Mouse (Mus musculus) forebrain, embryonic 10.5 days (tissue): ENCODE measurements around the gene Mfap3. TPM values are rescaled to one million over a fixed set of nuclear protein-coding genes. Genes with fewer than 3 reads are reported as not detected.

Experiments
- DNase-seq: peaks from one replicate; pipeline ENCODE4 v3.0.0-alpha.2; 2017; ENCODE audit warnings: low spot score; ENCODE audit errors: extremely low spot score
- H3K27ac ChIP-seq: fragments of 300-500 bp; sonication (generic); 2 replicates; pipeline ENCODE4 v1.5.1; 2016; ENCODE audit warnings: mild to moderate bottlenecking
- H3K27me3 ChIP-seq: fragments of 300-500 bp; sonication (generic); 2 replicates; pipeline ENCODE4 v1.6.1; 2016; ENCODE audit warnings: mild to moderate bottlenecking; ENCODE audit not compliant: poor library complexity, severe bottlenecking
- H3K36me3 ChIP-seq: fragments of 300-500 bp; sonication (generic); replicated peaks from 2 replicates; pipeline ENCODE4 v1.6.1; 2016; ENCODE audit warnings: mild to moderate bottlenecking, moderate library complexity
- H3K4me1 ChIP-seq: fragments of 300-500 bp; sonication (generic); 2 replicates; pipeline ENCODE4 v1.6.1; 2016
- H3K4me3 ChIP-seq: fragments of 300-500 bp; sonication (generic); 2 replicates; pipeline ENCODE4 v1.5.1; 2016; ENCODE audit warnings: mild to moderate bottlenecking, moderate library complexity
- H3K9me3 ChIP-seq: fragments of 300-500 bp; sonication (generic); 2 replicates; pipeline ENCODE4 v1.6.1; 2016; ENCODE audit warnings: mild to moderate bottlenecking, moderate library complexity
- WGBS: fragments of 180-500 bp; shearing (Covaris S2); methylation state at CpG from one replicate; pipeline ENCODE4 v1.1.7; 2016; 5-methylcytosine and 5-hydroxymethylcytosine counted together
- polyA plus RNA-seq: library from polyadenylated mRNA; unstranded; fragments of >200 nt; fragmentation: Nextera tagmentation; extraction: Ambion mirVana; gene quantifications from 2 replicates; pipeline ENCODE4 v1.2.1, GENCODE M21; 2016

Mfap3 gene
- polyA plus RNA-seq, 1 experiment from 2014 or later = 42.8 TPM

DNA sequence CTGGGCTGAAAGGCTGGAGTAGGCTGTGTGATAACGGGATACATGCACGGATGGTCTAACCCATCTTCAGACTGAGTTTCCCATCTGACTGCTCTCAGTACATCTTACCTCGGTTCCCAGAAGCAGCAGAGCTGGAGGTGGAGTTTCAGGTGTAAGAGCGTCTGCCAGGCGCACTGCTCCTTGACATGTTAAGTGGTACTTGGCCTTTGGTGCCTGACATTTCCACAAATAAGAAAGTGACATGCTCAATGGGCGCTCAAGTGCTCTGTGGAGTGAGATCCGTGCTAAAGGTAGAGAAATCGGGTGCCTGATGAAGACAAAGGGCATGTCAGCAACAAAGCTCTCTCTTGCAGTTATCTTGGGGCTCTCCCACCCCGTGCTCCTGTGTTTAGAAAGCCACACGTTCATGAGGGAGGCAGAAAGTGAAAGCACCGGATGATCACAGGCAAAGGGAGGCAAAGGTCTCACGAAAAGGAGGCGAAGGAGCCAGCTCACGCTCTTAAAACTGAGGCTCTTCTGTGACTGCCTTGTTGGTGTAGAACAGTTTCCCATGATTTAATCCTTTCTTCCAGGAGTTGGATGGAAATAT is 55.3 kb downstream of the Mfap3 start:
- WGBS = 55% methylated on average over 14 of the region's 14 CpGs
- H3K27me3 ChIP-seq = no peaks in the 10 kb centered on the region
- H3K4me3 ChIP-seq = no peak overlapping the region
- no peaks in the 10 kb centered on the region for H3K36me3 ChIP-seq
- peaks cover 31% of the 10 kb centered on the region for H3K4me1 ChIP-seq
- H3K9me3 ChIP-seq = peaks cover 13% of the 10 kb centered on the region; the same call in 1 of the 2 replicates
- DNase-seq = no peak
- peak overlapping the region; percentile 69 for H3K27ac ChIP-seq

DNA sequence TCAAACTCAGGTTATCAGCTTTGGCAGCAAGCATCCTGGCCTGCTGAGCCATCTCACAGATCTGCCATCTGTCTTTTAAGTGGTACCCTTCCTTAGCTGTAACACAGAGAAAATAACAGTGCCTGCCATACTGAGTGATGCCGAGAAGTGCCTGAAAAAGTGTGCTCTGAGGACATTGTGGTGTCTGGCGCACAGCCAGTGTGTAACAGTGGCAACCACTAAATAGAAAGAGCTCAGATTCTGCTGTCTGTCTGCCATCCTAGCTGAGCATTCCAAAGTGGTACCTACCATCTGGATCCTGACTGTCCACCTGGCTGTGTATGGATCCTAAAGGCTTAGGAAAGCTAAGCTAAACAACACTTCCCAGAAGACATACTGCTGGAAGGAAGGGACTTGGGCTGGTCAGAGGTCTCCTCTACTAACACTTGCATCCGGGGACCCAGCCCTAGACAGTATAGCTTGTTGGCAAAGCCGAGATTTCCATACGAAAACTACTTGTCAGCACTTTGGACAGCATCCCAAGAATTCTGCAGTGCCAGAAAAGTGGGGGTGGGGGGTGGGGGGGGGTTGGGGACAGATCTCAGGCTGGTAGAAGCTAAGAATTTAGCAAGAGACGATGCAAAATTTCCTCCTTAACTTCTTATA is 58.5 kb downstream of the Mfap3 start:
- H3K36me3 ChIP-seq = no peaks in the 10 kb centered on the region
- DNase-seq = no peak
- H3K27ac ChIP-seq = no peak overlapping the region
- no peaks in the 10 kb centered on the region for H3K27me3 ChIP-seq
- no peak overlapping the region for H3K4me3 ChIP-seq
- peaks cover 29% of the 10 kb centered on the region for H3K4me1 ChIP-seq
- 89% methylated on average over 6 of the region's 6 CpGs for WGBS
- H3K9me3 ChIP-seq = no peaks in the 10 kb centered on the region

GRCm38 (mm10) chr11:57582818-57583635 is 64.6 kb downstream of the Mfap3 start:
- Histone ChIP-seq H3K36me3 (no peaks in the 10 kb centered on the region), H3K27ac (peak overlapping the region; percentile 83), H3K27me3 (peaks cover 12% of the 10 kb centered on the region), H3K4me3 (peak overlapping the region; percentile 28; the same call in 1 of the 2 replicates), H3K9me3 (no peaks in the 10 kb centered on the region), H3K4me1 (peaks cover 28% of the 10 kb centered on the region)
- 17% methylated on average over 10 of the region's 10 CpGs for WGBS
- peak; percentile 84 for DNase-seq

Other genes starting within 250 kb of the Mfap3 start
- gene Fam114a2, start within 50 bp of the Mfap3 start, polyA plus RNA-seq = 64.5 and 65.6 TPM in 2 replicates
- gene Galnt10, start 126.8 kb downstream of the Mfap3 start, polyA plus RNA-seq = 18.3 and 18.6 TPM in 2 replicates